Mouse (Mus musculus) thymus, adult 2 months (tissue): ENCODE measurements around the gene Dnah5.

Experiments
- CTCF ChIP-seq: fragments of 200-500 bp; IDR thresholded peaks from 2 replicates; pipeline ENCODE4 v1.5.1; 2012; ENCODE audit warnings: mild to moderate bottlenecking, control low read depth, low read length, moderate library complexity, borderline replicate concordance; ENCODE audit not compliant: control insufficient read depth, poor library complexity, insufficient read depth; ENCODE audit errors: extremely low read depth
- POLR2A ChIP-seq: fragments of 200-500 bp; IDR thresholded peaks from 2 replicates; pipeline ENCODE4 v1.6.1; 2012; ENCODE audit warnings: mild to moderate bottlenecking, low read length, control low read depth, moderate library complexity; ENCODE audit not compliant: control insufficient read depth, poor library complexity, insufficient read depth; ENCODE audit errors: extremely low read depth

DNA sequence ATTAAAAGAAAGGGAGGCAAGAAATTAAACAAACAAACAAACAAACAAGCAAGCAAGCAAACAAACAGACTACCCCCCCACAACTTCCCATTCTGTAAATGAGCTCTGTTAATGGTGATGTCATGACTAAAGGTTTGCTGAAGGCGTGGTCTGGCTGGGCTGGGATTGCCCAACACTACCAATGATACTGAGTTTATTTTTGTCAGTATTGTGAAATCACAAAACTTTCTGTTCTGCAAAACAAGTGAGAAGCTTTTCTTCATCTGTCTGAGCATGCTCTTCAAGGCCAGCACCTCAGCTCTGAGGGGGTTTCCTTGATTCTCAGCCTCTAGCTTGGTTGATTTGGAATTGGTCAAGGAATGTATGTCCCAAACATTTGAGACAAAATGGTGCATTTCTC lies 170.8 kb downstream of the Dnah5 start:
- TF ChIP-seq CTCF (no peak), POLR2A (no peak)
